In the genomic region with DNA sequence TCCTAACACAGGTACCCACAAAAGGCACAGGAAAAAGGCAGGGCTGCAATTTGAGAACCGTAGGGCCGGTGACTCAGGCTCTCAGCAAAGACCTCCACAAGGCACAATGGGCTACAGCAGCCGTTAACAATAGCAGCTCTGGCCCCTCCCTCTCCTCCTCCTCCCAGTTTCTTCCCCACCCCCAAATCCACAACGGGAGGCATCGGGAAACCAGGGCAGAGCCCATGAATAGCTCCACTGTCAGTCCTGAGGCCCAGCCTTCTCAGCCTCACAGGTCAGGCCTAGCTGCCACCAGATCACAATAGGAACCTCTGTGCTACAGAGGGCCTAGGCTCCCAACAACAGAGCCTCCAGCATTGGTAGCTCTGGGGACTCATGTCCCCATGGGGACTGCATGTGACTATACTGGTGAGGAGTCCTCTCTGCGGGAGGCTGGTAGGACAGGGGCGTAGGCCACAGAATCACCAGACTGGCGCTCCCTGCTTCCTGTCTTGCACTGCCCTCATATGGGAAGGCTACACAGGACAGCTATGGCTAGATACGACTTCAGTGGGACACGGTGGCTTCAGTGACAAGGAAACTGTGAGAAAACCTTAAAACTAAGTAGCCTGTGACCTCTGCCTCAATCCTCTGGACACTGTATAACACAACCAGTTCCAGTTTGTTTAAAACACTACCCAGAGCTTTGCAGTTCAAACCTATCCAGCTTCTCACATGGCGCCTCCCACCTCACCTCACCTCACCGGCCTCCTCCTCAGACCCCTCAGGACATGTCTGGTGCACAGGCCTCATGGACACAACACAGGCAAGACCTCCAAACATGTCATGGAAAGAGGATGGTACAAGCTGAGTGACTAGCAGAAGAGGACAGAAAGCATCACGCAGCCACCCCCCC, we compare ENCODE assay signal across 8 mouse cellular contexts. TPM values are rescaled to one million over a fixed set of nuclear protein-coding genes. Genes with fewer than 3 reads are reported as not detected.
DNase-seq lines count a peak whose midpoint lies in the region; ATAC-seq and TF ChIP-seq lines count a peak whose summit lies in the region.

No protein-coding gene starts in this region.

- no peak for TF ChIP-seq CTCF in forebrain, postnatal 0 days (IDR thresholded peaks at IDR 0.05; ENCODE audit: low read depth)

- H3K9ac ChIP-seq in forebrain, postnatal 0 days, result peak overlapping the region; percentile 50
- peak overlapping the region; percentile 61 for H3K9ac ChIP-seq in hindbrain, embryonic 16.5 days (ENCODE audit: low read depth, low read length)
- peak overlapping the region; percentile 40; the same call in 1 of the 2 replicates for H3K9ac ChIP-seq in limb, embryonic 13.5 days
- H3K9ac ChIP-seq in midbrain, embryonic 11.5 days (ENCODE audit: low read length), result peak overlapping the region; percentile 68

- H3K4me3 ChIP-seq in forebrain, postnatal 0 days (ENCODE audit: low read depth, low read length), result no peak overlapping the region
- no peak overlapping the region for H3K4me3 ChIP-seq in hindbrain, embryonic 16.5 days (ENCODE audit: low read length)
- H3K4me3 ChIP-seq in limb, embryonic 13.5 days, result no peak overlapping the region
- no peak overlapping the region for H3K4me3 ChIP-seq in midbrain, embryonic 11.5 days (ENCODE audit: low read depth, low read length)

- H3K27ac ChIP-seq in forebrain, postnatal 0 days (ENCODE audit: low read depth, low read length), result peak overlapping the region; percentile 91
- H3K27ac ChIP-seq in hindbrain, embryonic 16.5 days (ENCODE audit: low read depth, low read length), result peak overlapping the region; percentile 85
- H3K27ac ChIP-seq in limb, embryonic 13.5 days, result peak overlapping the region; percentile 85
- H3K27ac ChIP-seq in midbrain, embryonic 11.5 days (ENCODE audit: low read depth, low read length), result peak overlapping the region; percentile 98

- H3K4me2 ChIP-seq in forebrain, postnatal 0 days (ENCODE audit: low read depth), result peak overlapping the region; percentile 13
- peak overlapping the region; percentile 32 for H3K4me2 ChIP-seq in hindbrain, embryonic 16.5 days (ENCODE audit: low read length)
- H3K4me2 ChIP-seq in limb, embryonic 13.5 days (replicated peaks), result peak overlapping the region; percentile 43
- peak overlapping the region; percentile 36 for H3K4me2 ChIP-seq in midbrain, embryonic 11.5 days

- no peaks in the 10 kb centered on the region for H3K27me3 ChIP-seq in forebrain, postnatal 0 days (ENCODE audit: insufficient read depth, low read length)
- H3K27me3 ChIP-seq in hindbrain, embryonic 16.5 days (replicated peaks; ENCODE audit: control insufficient read depth, insufficient read depth, low read length), result no peaks in the 10 kb centered on the region
- H3K27me3 ChIP-seq in limb, embryonic 13.5 days, result no peaks in the 10 kb centered on the region
- H3K27me3 ChIP-seq in midbrain, embryonic 11.5 days (ENCODE audit: control insufficient read depth, insufficient read depth, low read length), result no peaks in the 10 kb centered on the region

- no peaks in the 10 kb centered on the region for H3K36me3 ChIP-seq in forebrain, postnatal 0 days (ENCODE audit: insufficient read depth)
- H3K36me3 ChIP-seq in hindbrain, embryonic 16.5 days (ENCODE audit: control insufficient read depth, insufficient read depth, low read length), result no peaks in the 10 kb centered on the region
- H3K36me3 ChIP-seq in limb, embryonic 13.5 days, result no peaks in the 10 kb centered on the region; the same call in 1 of the 2 replicates
- no peaks in the 10 kb centered on the region for H3K36me3 ChIP-seq in midbrain, embryonic 11.5 days (ENCODE audit: control insufficient read depth, insufficient read depth, low read length)

- no peaks in the 10 kb centered on the region for H3K9me3 ChIP-seq in forebrain, postnatal 0 days (ENCODE audit: low read length)
- no peaks in the 10 kb centered on the region for H3K9me3 ChIP-seq in hindbrain, embryonic 16.5 days (ENCODE audit: control insufficient read depth, low read length)
- H3K9me3 ChIP-seq in limb, embryonic 13.5 days, result no peaks in the 10 kb centered on the region
- no peaks in the 10 kb centered on the region for H3K9me3 ChIP-seq in midbrain, embryonic 11.5 days (ENCODE audit: control insufficient read depth, low read length)

- intact Hi-C loops in gastrocnemius, postnatal 14 days (cut with DNase I; ENCODE audit: low total_unique reads), result no loop called here

- peak; percentile 42 for ATAC-seq in cerebellum, adult (ENCODE audit: insufficient number of reproducible peaks, low FRiP score, low TSS enrichment)
- ATAC-seq in forebrain, postnatal 0 days, result peak; percentile 81
- peak; percentile 88 for ATAC-seq in hindbrain, embryonic 16.5 days
- peak; percentile 59 for ATAC-seq in limb, embryonic 13.5 days (ENCODE audit: low FRiP score, low read depth)
- peak; percentile 94 for ATAC-seq in midbrain, embryonic 11.5 days (ENCODE audit: low FRiP score)

- WGBS in forebrain, postnatal 0 days, result 21% methylated on average over 13 of the region's 13 CpGs
- 16% methylated on average over 13 of the region's 13 CpGs for WGBS in hindbrain, embryonic 16.5 days
- 38% methylated on average over 13 of the region's 13 CpGs for WGBS in limb, embryonic 13.5 days
- 16% methylated on average over 13 of the region's 13 CpGs for WGBS in midbrain, embryonic 11.5 days

- H3K4me1 ChIP-seq in forebrain, postnatal 0 days (ENCODE audit: insufficient read depth), result peaks cover 46% of the 10 kb centered on the region
- H3K4me1 ChIP-seq in hindbrain, embryonic 16.5 days (ENCODE audit: control insufficient read depth, insufficient read depth, low read depth, low read length), result peaks cover 53% of the 10 kb centered on the region
- peaks cover 80% of the 10 kb centered on the region for H3K4me1 ChIP-seq in limb, embryonic 13.5 days
- peaks cover 64% of the 10 kb centered on the region for H3K4me1 ChIP-seq in midbrain, embryonic 11.5 days (ENCODE audit: control insufficient read depth, insufficient read depth, low read length)

- peak; percentile 27 for DNase-seq in gastrocnemius, postnatal 14 days
- no peak for DNase-seq in gastrocnemius, adult 8-10 months (ENCODE audit: low spot score in 2 of 2)
- no peak for DNase-seq in forebrain, postnatal 0 days
- DNase-seq in midbrain, embryonic 11.5 days (ENCODE audit: low spot score, missing footprints), result peak; percentile 98
- DNase-seq in telencephalon, adult 2 months (ENCODE audit: low read depth, low spot score), result peak; percentile 91

RNA-seq across cellular contexts. Expression of a gene that starts 10.1 kb away (rescaled TPM):
- 10 to 100 TPM; 16.3 to 16.8 TPM for total RNA-seq in gastrocnemius, postnatal 14 days (2021)
- total RNA-seq in gastrocnemius, adult 8-10 months (2022), result 10 to 100 TPM in 2 of 4 experiments, 1 to 10 TPM in 2; 8.9 to 11.6 (median 10.3) TPM
- total RNA-seq in forebrain, postnatal 0 days (2014; rRNA removed), result 42.2 and 43.8 TPM in 2 replicates
- polyA plus RNA-seq in forebrain, postnatal 0 days (2015; fragmentation: Nextera tagmentation; extraction: Ambion mirVana), result 37.8 and 43.1 TPM in 2 replicates
- polyA plus RNA-seq in hindbrain, embryonic 16.5 days (2015; fragmentation: Nextera tagmentation; extraction: Ambion mirVana), result 52.5 and 60.6 TPM in 2 replicates
- 68.4 and 68.7 TPM in 2 replicates for polyA plus RNA-seq in limb, embryonic 13.5 days (2015; fragmentation: Nextera tagmentation; extraction: Ambion mirVana)
- 99.5 and 101 TPM in 2 replicates for polyA plus RNA-seq in midbrain, embryonic 11.5 days (2014; fragmentation: Nextera tagmentation; extraction: Ambion mirVana)

RNA-seq across cellular contexts. Expression of a gene that starts 57.1 kb away (rescaled TPM):
- total RNA-seq in gastrocnemius, postnatal 14 days (2021), result 1 to 10 TPM; 8.4 to 9.7 TPM
- total RNA-seq in gastrocnemius, adult 8-10 months (2022), result 10 to 100 TPM; 25.1 to 33.3 (median 30.0) TPM
- total RNA-seq in forebrain, postnatal 0 days (2014; rRNA removed), result 92.4 and 106 TPM in 2 replicates
- 54.7 and 106 TPM in 2 replicates for polyA plus RNA-seq in forebrain, postnatal 0 days (2015; fragmentation: Nextera tagmentation; extraction: Ambion mirVana)
- polyA plus RNA-seq in hindbrain, embryonic 16.5 days (2015; fragmentation: Nextera tagmentation; extraction: Ambion mirVana), result 110 and 123 TPM in 2 replicates
- polyA plus RNA-seq in limb, embryonic 13.5 days (2015; fragmentation: Nextera tagmentation; extraction: Ambion mirVana), result 39.3 and 41.6 TPM in 2 replicates
- 44.7 and 50.4 TPM in 2 replicates for polyA plus RNA-seq in midbrain, embryonic 11.5 days (2014; fragmentation: Nextera tagmentation; extraction: Ambion mirVana)

Comparison
In these comparisons a context has a peak if more than half of its experiments do, and no peak if none do; other contexts are left out.
1. DNase-seq: peak in gastrocnemius, postnatal 14 days (single experiment), midbrain, embryonic 11.5 days (single experiment) and telencephalon, adult 2 months (single experiment); none in gastrocnemius, adult 8-10 months (0 of 2) and forebrain, postnatal 0 days (single experiment).
2. ATAC-seq: peak in every context shown above with its lines; median percentile 94 in midbrain, embryonic 11.5 days; 88 in hindbrain, embryonic 16.5 days; 81 in forebrain, postnatal 0 days; 59 in limb, embryonic 13.5 days; 42 in cerebellum, adult.
3. Peak in every context shown above with its lines, with median percentiles within 50 percentile points of each other: H3K27ac ChIP-seq, H3K4me2 ChIP-seq and H3K9ac ChIP-seq.